Mouse (Mus musculus) spleen, postnatal 4 days (tissue): ENCODE results near the gene Dynlt1c.
"Not testable (repeated sequence)": the region's sequence is repeated elsewhere in the genome, so short reads cannot be mapped to it uniquely, and the experiment has no call there.

ENCODE experiments used
- DNase-seq, 2 experiments: peaks; one replicate each; pipeline ENCODE4 v3.0.0; 2022; ENCODE audit warnings: low spot score in 2 of 2

Dynlt1c gene

DNA sequence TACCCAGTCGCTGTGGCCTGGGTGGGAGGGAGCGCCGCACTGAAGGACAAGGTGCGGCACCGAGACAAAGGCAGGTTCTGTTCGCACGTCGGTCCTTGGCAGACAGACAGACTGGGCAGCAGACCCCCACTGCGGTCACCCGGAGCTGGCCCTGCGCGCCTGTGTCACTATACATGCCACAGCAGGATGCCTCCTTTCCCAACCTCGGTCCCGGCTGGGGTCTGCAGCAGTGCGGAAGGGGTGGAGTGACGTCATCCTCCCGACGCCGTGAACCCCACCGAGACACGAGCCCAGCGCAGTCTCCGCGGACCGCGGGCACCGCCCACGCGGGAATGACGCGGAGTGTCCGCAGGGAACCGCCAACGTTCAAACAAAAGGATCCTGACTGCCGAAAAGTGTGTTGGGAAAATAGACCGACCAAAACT, 53.6 kb downstream of the Dynlt1c start:
- DNase-seq: peak; percentile 50 to 67

DNA sequence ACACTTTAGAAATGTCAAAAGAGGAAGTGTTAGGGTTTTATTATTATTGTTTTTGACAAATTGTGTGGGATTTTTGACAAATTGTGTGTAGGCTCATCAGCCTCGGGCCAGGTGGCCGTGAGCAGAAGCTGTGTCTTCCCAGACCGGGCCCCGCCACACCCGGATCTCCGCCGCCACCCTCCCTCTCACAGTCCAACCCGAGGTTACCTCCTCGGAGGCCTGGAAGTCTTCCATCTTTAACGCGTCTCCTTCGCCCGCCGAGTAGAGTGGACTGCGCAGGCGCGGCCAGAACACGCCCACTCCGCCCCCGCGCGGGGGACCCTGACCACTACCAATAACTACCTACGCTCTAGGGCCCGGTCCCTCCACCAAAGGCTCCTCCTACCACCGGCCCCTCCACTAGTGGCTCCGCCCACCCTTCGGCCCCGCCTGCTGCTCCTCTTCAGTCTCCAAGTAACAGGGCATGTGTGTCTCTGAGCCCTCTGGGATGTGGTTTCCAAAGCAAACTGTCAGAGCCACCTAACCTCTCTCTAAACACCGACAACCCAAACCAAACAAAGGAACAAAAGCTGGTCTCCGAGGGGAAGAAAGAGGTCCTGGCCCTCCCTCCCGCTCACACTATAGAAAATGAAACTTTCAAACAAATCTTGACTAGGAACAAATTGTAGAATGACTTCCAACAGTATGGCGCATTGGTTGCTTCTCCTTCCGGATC, 54.3 kb downstream of the Dynlt1c start, which contains the start of gene Dynlt1f:
Gene Dynlt1f, minus strand, starts transcription at position 334 of the 715 bp plus-strand sequence.
- DNase-seq: peak; percentile 65 to 78

DNA sequence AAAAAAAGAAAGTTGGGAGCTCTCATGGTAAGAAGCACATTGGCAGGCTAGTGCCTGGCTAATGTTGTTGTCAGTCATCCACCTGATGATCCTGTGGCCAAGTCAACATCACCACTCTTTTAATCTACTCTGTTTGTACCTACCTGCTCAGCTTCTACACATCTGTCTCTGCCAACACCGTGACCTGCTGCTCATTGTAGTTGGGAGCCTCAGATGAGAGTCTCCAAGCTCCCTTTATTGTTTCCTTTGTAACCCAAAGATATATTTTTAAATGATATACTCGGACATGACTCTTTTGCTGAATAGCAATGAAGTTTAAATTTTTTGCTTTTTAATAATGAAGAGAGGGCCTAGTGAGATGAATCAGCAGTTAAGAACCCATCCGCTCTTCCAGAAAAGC, 55.0 kb downstream of the Dynlt1c start:
- DNase-seq: not testable (repeated sequence)

DNA sequence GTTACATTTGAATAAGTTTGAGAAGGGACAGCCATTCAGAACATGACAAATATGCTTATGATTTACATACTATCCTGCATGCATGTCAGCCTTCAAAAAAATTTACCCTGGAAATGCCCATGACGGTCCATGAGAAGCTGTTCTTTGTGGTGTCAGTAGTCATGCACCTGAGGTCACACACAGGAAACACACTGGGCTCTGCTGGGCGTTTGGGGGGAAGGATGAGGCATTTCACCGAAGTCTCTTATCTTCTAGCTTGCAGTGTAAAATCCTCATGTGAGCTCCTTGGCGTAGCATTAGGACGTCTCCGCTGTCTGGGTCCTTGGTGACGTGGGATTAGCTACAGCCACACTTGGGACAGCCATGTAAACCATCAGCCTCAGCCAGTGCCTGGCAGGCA, 57.3 kb downstream of the Dynlt1c start, which contains the start of gene Sytl3:
Gene Sytl3, plus strand, starts transcription at position 293 of the 400 bp plus-strand sequence.
- not testable (repeated sequence) for DNase-seq
